Mouse (Mus musculus): Measurements from ENCODE around the gene Herc1. TPM values are rescaled to one million over a fixed set of nuclear protein-coding genes. Genes with fewer than 3 reads are reported as not detected.

Gene Herc1
- polyA plus RNA-seq, 1 experiment from 2014 or later = 20.7 TPM

- Histone ChIP-seq H3K36me3 (peaks cover 32% of the 10 kb centered on the region), H3K27ac (peak overlapping the region; percentile 31; the same call in 1 of the 2 replicates), H3K9ac (no peak overlapping the region), H3K27me3 (replicated peaks) (no peaks in the 10 kb centered on the region), H3K4me1 (no peaks in the 10 kb centered on the region; the same call in 1 of the 2 replicates), H3K4me3 (replicated peaks) (no peak overlapping the region), H3K9me3 (no peaks in the 10 kb centered on the region), H3K4me2 (no peak overlapping the region)
- no peak for ATAC-seq (ENCODE audit: insufficient read depth, low FRiP score, low read depth)
- WGBS = 77% methylated on average over 4 of the region's 4 CpGs
These were observed 155.8 kb downstream of the Herc1 start for GRCm38 (mm10) chr9:66506011-66506410.

GRCm38 (mm10) chr9:66506424-66506823 is 156.2 kb downstream of the Herc1 start:
- no peak overlapping the region for H3K4me2 ChIP-seq
- H3K27ac ChIP-seq = no peak overlapping the region
- H3K9me3 ChIP-seq = no peaks in the 10 kb centered on the region
- H3K9ac ChIP-seq = no peak overlapping the region
- H3K27me3 ChIP-seq (replicated peaks) = no peaks in the 10 kb centered on the region
- no peaks in the 10 kb centered on the region; the same call in 1 of the 2 replicates for H3K4me1 ChIP-seq
- no peak for ATAC-seq (ENCODE audit: insufficient read depth, low FRiP score, low read depth)
- H3K36me3 ChIP-seq = peaks cover 28% of the 10 kb centered on the region
- H3K4me3 ChIP-seq (replicated peaks) = no peak overlapping the region

- Histone ChIP-seq H3K9ac (no peak overlapping the region), H3K4me1 (no peaks in the 10 kb centered on the region; the same call in 1 of the 2 replicates), H3K27me3 (replicated peaks) (no peaks in the 10 kb centered on the region), H3K27ac (no peak overlapping the region), H3K4me3 (replicated peaks) (no peak overlapping the region), H3K9me3 (no peaks in the 10 kb centered on the region), H3K36me3 (peaks cover 22% of the 10 kb centered on the region), H3K4me2 (no peak overlapping the region)
- ATAC-seq (ENCODE audit: insufficient read depth, low FRiP score, low read depth) = no peak
- WGBS = 78% methylated on average over 3 of the region's 3 CpGs
These were observed 157.4 kb downstream of the Herc1 start for GRCm38 (mm10) chr9:66507684-66508083.

- H3K9me3 ChIP-seq = no peaks in the 10 kb centered on the region
- no peak for ATAC-seq (ENCODE audit: insufficient read depth, low FRiP score, low read depth)
These were observed 158.7 kb downstream of the Herc1 start for GRCm38 (mm10) chr9:66508890-66509399.

GRCm38 (mm10) chr9:66510351-66510841 is 160.1 kb downstream of the Herc1 start:
- H3K27me3 ChIP-seq (replicated peaks) = no peaks in the 10 kb centered on the region
- H3K27ac ChIP-seq = peak overlapping the region; percentile 99; the same call in 1 of the 2 replicates
- no peak for ATAC-seq (ENCODE audit: insufficient read depth, low FRiP score, low read depth)
- peaks cover 13% of the 10 kb centered on the region for H3K36me3 ChIP-seq
- H3K4me3 ChIP-seq (replicated peaks) = no peak overlapping the region
- H3K9ac ChIP-seq = no peak overlapping the region
- no peak overlapping the region; the same call in 1 of the 2 replicates for H3K4me2 ChIP-seq
- no peaks in the 10 kb centered on the region for H3K9me3 ChIP-seq
- peaks cover 12% of the 10 kb centered on the region; the same call in 1 of the 2 replicates for H3K4me1 ChIP-seq
- 74% methylated on average over 7 of the region's 7 CpGs for WGBS

More at GRCm38 (mm10) chr9:66508890-66509399, 158.7 kb downstream of the Herc1 start:
- peaks cover 5% of the 10 kb centered on the region; the same call in 1 of the 2 replicates for H3K4me1 ChIP-seq
- H3K9ac ChIP-seq = no peak overlapping the region
- H3K4me2 ChIP-seq = no peak overlapping the region
- 80% methylated on average over 4 of the region's 4 CpGs for WGBS
- H3K27ac ChIP-seq = no peak overlapping the region
- H3K4me3 ChIP-seq (replicated peaks) = no peak overlapping the region
- H3K36me3 ChIP-seq = peaks cover 22% of the 10 kb centered on the region
- H3K27me3 ChIP-seq (replicated peaks) = no peaks in the 10 kb centered on the region

- WGBS = 5% methylated on average over 2 of the region's 2 CpGs
- ATAC-seq (ENCODE audit: insufficient read depth, low FRiP score, low read depth) = no peak
- peak overlapping the region; percentile 72 for H3K4me3 ChIP-seq (replicated peaks)
- no peaks in the 10 kb centered on the region for H3K27me3 ChIP-seq (replicated peaks)
- H3K36me3 ChIP-seq = peaks cover 14% of the 10 kb centered on the region
- H3K4me1 ChIP-seq = peaks cover 12% of the 10 kb centered on the region; the same call in 1 of the 2 replicates
- peak overlapping the region; percentile 99 for H3K27ac ChIP-seq
- no peaks in the 10 kb centered on the region for H3K9me3 ChIP-seq
- peak overlapping the region; percentile 51; the same call in 1 of the 2 replicates for H3K9ac ChIP-seq
- H3K4me2 ChIP-seq = peak overlapping the region; percentile 95
These were observed 160.7 kb downstream of the Herc1 start for GRCm38 (mm10) chr9:66510944-66511343.

GRCm38 (mm10) chr9:66511580-66512350 is 161.5 kb downstream of the Herc1 start:
- WGBS = under 1% methylated on average over 78 of the region's 78 CpGs
- Histone ChIP-seq H3K4me1 (peaks cover 12% of the 10 kb centered on the region; the same call in 1 of the 2 replicates), H3K36me3 (peaks cover 20% of the 10 kb centered on the region), H3K27me3 (replicated peaks) (no peaks in the 10 kb centered on the region), H3K9me3 (no peaks in the 10 kb centered on the region), H3K27ac (peak overlapping the region; percentile 99), H3K9ac (peak overlapping the region; percentile 71), H3K4me3 (replicated peaks) (peak overlapping the region; percentile 72), H3K4me2 (peak overlapping the region; percentile 95)
- peak; percentile 87 for ATAC-seq (ENCODE audit: insufficient read depth, low FRiP score, low read depth)

GRCm38 (mm10) chr9:66512351-66512671 is 162.1 kb downstream of the Herc1 start:
- peak overlapping the region; percentile 95 for H3K4me2 ChIP-seq
- H3K4me3 ChIP-seq (replicated peaks) = peak overlapping the region; percentile 72
- H3K36me3 ChIP-seq = peaks cover 21% of the 10 kb centered on the region
- ATAC-seq (ENCODE audit: insufficient read depth, low FRiP score, low read depth) = peak; percentile 78
- WGBS = under 1% methylated on average over 8 of the region's 8 CpGs
- H3K27ac ChIP-seq = peak overlapping the region; percentile 99
- no peaks in the 10 kb centered on the region for H3K9me3 ChIP-seq
- H3K27me3 ChIP-seq (replicated peaks) = no peaks in the 10 kb centered on the region
- H3K9ac ChIP-seq = peak overlapping the region; percentile 71
- H3K4me1 ChIP-seq = peaks cover 12% of the 10 kb centered on the region; the same call in 1 of the 2 replicates

- peaks cover 12% of the 10 kb centered on the region; the same call in 1 of the 2 replicates for H3K4me1 ChIP-seq
- peak overlapping the region; percentile 72 for H3K4me3 ChIP-seq (replicated peaks)
- no peaks in the 10 kb centered on the region for H3K27me3 ChIP-seq (replicated peaks)
- no peak overlapping the region for H3K9ac ChIP-seq
- H3K27ac ChIP-seq = peak overlapping the region; percentile 99
- peak overlapping the region; percentile 95 for H3K4me2 ChIP-seq
- H3K9me3 ChIP-seq = no peaks in the 10 kb centered on the region
- H3K36me3 ChIP-seq = peaks cover 20% of the 10 kb centered on the region
- ATAC-seq (ENCODE audit: insufficient read depth, low FRiP score, low read depth) = no peak
These were observed 162.9 kb downstream of the Herc1 start for GRCm38 (mm10) chr9:66513150-66513549.

GRCm38 (mm10) chr9:66513661-66514255 is 163.5 kb downstream of the Herc1 start:
- no peak for ATAC-seq (ENCODE audit: insufficient read depth, low FRiP score, low read depth)
- Histone ChIP-seq H3K36me3 (peaks cover 22% of the 10 kb centered on the region), H3K27me3 (replicated peaks) (no peaks in the 10 kb centered on the region), H3K4me2 (peak overlapping the region; percentile 95), H3K27ac (peak overlapping the region; percentile 99), H3K4me3 (replicated peaks) (peak overlapping the region; percentile 72), H3K9ac (no peak overlapping the region), H3K4me1 (peaks cover 12% of the 10 kb centered on the region; the same call in 1 of the 2 replicates), H3K9me3 (no peaks in the 10 kb centered on the region)
- 64% methylated on average over 4 of the region's 4 CpGs for WGBS

GRCm38 (mm10) chr9:66514256-66514770 is 164.1 kb downstream of the Herc1 start, which contains the start of gene Fbxl22:
Fbxl22 (minus strand) TSS chr9:66514593.
- Histone ChIP-seq H3K9me3 (no peaks in the 10 kb centered on the region), H3K4me3 (replicated peaks) (peak within 1 kb of the TSS; percentile 72), H3K27me3 (replicated peaks) (no peaks in the 10 kb centered on the region), H3K27ac (peak within 1 kb of the TSS; percentile 99), H3K4me1 (peaks cover 12% of the 10 kb centered on the region; the same call in 1 of the 2 replicates), H3K9ac (no peak within 1 kb of the TSS), H3K36me3 (peaks cover 26% of the 10 kb centered on the region), H3K4me2 (peak within 1 kb of the TSS; percentile 95)
- 39% methylated on average over 17 of the region's 17 CpGs for WGBS
- peak; percentile 10 for ATAC-seq (ENCODE audit: insufficient read depth, low FRiP score, low read depth)

Measured in stomach, embryonic 15.5 days (tissue).